Mouse (Mus musculus) thymus, adult 2 months (tissue): ENCODE results near the gene Prkcb. TPM values are rescaled to one million over a fixed set of nuclear protein-coding genes. Genes with fewer than 3 reads are reported as not detected.

Experiments
- DNase-seq: peaks from one replicate; pipeline ENCODE4 v3.0.0; 2021
- H3K27ac ChIP-seq: fragments of 200-500 bp; 2 replicates; pipeline ENCODE4 v1.5.1; 2012; ENCODE audit warnings: low read length, control low read depth; ENCODE audit not compliant: control insufficient read depth, insufficient read depth
- H3K27me3 ChIP-seq: fragments of 200-500 bp; 2 replicates; pipeline ENCODE4 v1.6.1; 2012; ENCODE audit warnings: mild to moderate bottlenecking, low read length, moderate library complexity, mixed read lengths; ENCODE audit not compliant: control insufficient read depth, insufficient read depth
- H3K36me3 ChIP-seq: fragments of 200-500 bp; 2 replicates; pipeline ENCODE4 v1.6.1; 2012; ENCODE audit warnings: mild to moderate bottlenecking, low read length, moderate library complexity; ENCODE audit not compliant: control insufficient read depth, insufficient read depth
- H3K4me1 ChIP-seq: fragments of 200-500 bp; replicated peaks from 2 replicates; pipeline ENCODE4 v1.6.1; 2012; ENCODE audit warnings: low read length; ENCODE audit not compliant: control insufficient read depth, insufficient read depth
- H3K4me3 ChIP-seq: fragments of 200-500 bp; 2 replicates; pipeline ENCODE4 v1.5.1; 2012; ENCODE audit warnings: mild to moderate bottlenecking, low read length, control low read depth, moderate library complexity; ENCODE audit not compliant: control insufficient read depth, insufficient read depth
- CTCF ChIP-seq: fragments of 200-500 bp; IDR thresholded peaks from 2 replicates; pipeline ENCODE4 v1.5.1; 2012; ENCODE audit warnings: mild to moderate bottlenecking, control low read depth, low read length, moderate library complexity, borderline replicate concordance; ENCODE audit not compliant: control insufficient read depth, poor library complexity, insufficient read depth; ENCODE audit errors: extremely low read depth
- POLR2A ChIP-seq: fragments of 200-500 bp; IDR thresholded peaks from 2 replicates; pipeline ENCODE4 v1.6.1; 2012; ENCODE audit warnings: mild to moderate bottlenecking, low read length, control low read depth, moderate library complexity; ENCODE audit not compliant: control insufficient read depth, poor library complexity, insufficient read depth; ENCODE audit errors: extremely low read depth
- WGBS: fragments of 180-500 bp; shearing (Covaris S2); methylation state at CpG from one replicate; pipeline ENCODE4 v1.1.7; 2018; 5-methylcytosine and 5-hydroxymethylcytosine counted together
- polyA plus RNA-seq: library from polyadenylated mRNA; depleted of rRNA; stranded (reverse); fragments of >200 nt; gene quantifications from 2 replicates; pipeline ENCODE4 v1.2.3, GENCODE M21; 2012

Prkcb gene
- polyA plus RNA-seq, 1 experiment = 247 TPM

GRCm38 (mm10) chr7:122497516-122497915 lies 209.0 kb downstream of the Prkcb start:
- Histone ChIP-seq H3K4me3 (no peak overlapping the region), H3K4me1 (no peaks in the 10 kb centered on the region), H3K27ac (no peak overlapping the region), H3K36me3 (peaks cover 14% of the 10 kb centered on the region; the same call in 1 of the 2 replicates), H3K27me3 (no peaks in the 10 kb centered on the region)
- TF ChIP-seq CTCF = no peak
- DNase-seq = no peak
- WGBS = 71% methylated on average over 8 of the region's 8 CpGs

- Histone ChIP-seq H3K27me3 (no peaks in the 10 kb centered on the region), H3K4me1 (no peaks in the 10 kb centered on the region), H3K27ac (no peak overlapping the region), H3K4me3 (no peak overlapping the region), H3K36me3 (peaks cover 14% of the 10 kb centered on the region; the same call in 1 of the 2 replicates)
- no peak for TF ChIP-seq CTCF
- no peak for TF ChIP-seq POLR2A
- 76% methylated on average over 5 of the region's 5 CpGs for WGBS
- DNase-seq = no peak
Measured at GRCm38 (mm10) chr7:122498461-122498860, 209.9 kb downstream of the Prkcb start.

- Histone ChIP-seq H3K36me3 (peaks cover 14% of the 10 kb centered on the region; the same call in 1 of the 2 replicates), H3K4me3 (no peak overlapping the region), H3K4me1 (no peaks in the 10 kb centered on the region), H3K27ac (no peak overlapping the region), H3K27me3 (no peaks in the 10 kb centered on the region)
- no peak for DNase-seq
- WGBS = 74% methylated on average over 9 of the region's 9 CpGs
- TF ChIP-seq CTCF = no peak
Measured at GRCm38 (mm10) chr7:122499743-122500597, 211.4 kb downstream of the Prkcb start.

- H3K4me3 ChIP-seq = no peak overlapping the region
- H3K4me1 ChIP-seq = no peaks in the 10 kb centered on the region
- H3K27ac ChIP-seq = no peak overlapping the region
- TF ChIP-seq CTCF (no peak), POLR2A (no peak)
- no peak for DNase-seq
- no peaks in the 10 kb centered on the region for H3K27me3 ChIP-seq
- no peaks in the 10 kb centered on the region for H3K36me3 ChIP-seq
- 95% methylated on average over 2 of the region's 2 CpGs for WGBS
Measured at GRCm38 (mm10) chr7:122506467-122506866, 217.9 kb downstream of the Prkcb start.

GRCm38 (mm10) chr7:122509903-122510302 lies 221.4 kb downstream of the Prkcb start:
- DNase-seq = no peak
- no peaks in the 10 kb centered on the region for H3K4me1 ChIP-seq
- WGBS = 88% methylated on average over 7 of the region's 7 CpGs
- no peaks in the 10 kb centered on the region for H3K27me3 ChIP-seq
- no peaks in the 10 kb centered on the region for H3K36me3 ChIP-seq
- H3K4me3 ChIP-seq = no peak overlapping the region
- no peak for TF ChIP-seq CTCF
- no peak for TF ChIP-seq POLR2A
- no peak overlapping the region for H3K27ac ChIP-seq

GRCm38 (mm10) chr7:122512430-122512966 lies 223.9 kb downstream of the Prkcb start:
- TF ChIP-seq POLR2A = no peak
- TF ChIP-seq CTCF = no peak

More at GRCm38 (mm10) chr7:122512430-122512966, 223.9 kb downstream of the Prkcb start:
- no peak for DNase-seq
- 90% methylated on average over 13 of the region's 13 CpGs for WGBS
- Histone ChIP-seq H3K27me3 (no peaks in the 10 kb centered on the region), H3K36me3 (peaks cover 10% of the 10 kb centered on the region), H3K27ac (no peak overlapping the region), H3K4me3 (no peak overlapping the region), H3K4me1 (no peaks in the 10 kb centered on the region)
